Mouse (Mus musculus): Measurements from ENCODE around the gene Avil. TPM values are rescaled to one million over a fixed set of nuclear protein-coding genes. Genes with fewer than 3 reads are reported as not detected.

Avil gene
- total RNA-seq, 1 experiment from 2014 or later, result not detected

GRCm38 (mm10) chr10:127003806-127004205 lies 3.3 kb downstream of the Avil start:
- no peak for ATAC-seq (replicated peaks; ENCODE audit: low read depth, poor library complexity, severe bottlenecking)

- peak; percentile 81 for ATAC-seq (replicated peaks; ENCODE audit: low read depth, poor library complexity, severe bottlenecking)
These were observed 16.0 kb downstream of the Avil start for GRCm38 (mm10) chr10:127016488-127016887.

- ATAC-seq (replicated peaks; ENCODE audit: low read depth, poor library complexity, severe bottlenecking), result no peak
These were observed 16.6 kb downstream of the Avil start for GRCm38 (mm10) chr10:127017071-127017470.

- no peak for ATAC-seq (replicated peaks; ENCODE audit: low read depth, poor library complexity, severe bottlenecking)
These were observed 17.9 kb downstream of the Avil start for GRCm38 (mm10) chr10:127018422-127018821.

- ATAC-seq (replicated peaks; ENCODE audit: low read depth, poor library complexity, severe bottlenecking), result peak; percentile 94
These were observed 30.1 kb downstream of the Avil start, which contains the start of gene Tsfm for GRCm38 (mm10) chr10:127030336-127031296. Gene Tsfm, minus strand, starts transcription at chr10:127030840.

- no peak for ATAC-seq (replicated peaks; ENCODE audit: low read depth, poor library complexity, severe bottlenecking)
These were observed 32.8 kb downstream of the Avil start for GRCm38 (mm10) chr10:127033301-127033741.

- ATAC-seq (replicated peaks; ENCODE audit: low read depth, poor library complexity, severe bottlenecking), result no peak
These were observed 35.8 kb downstream of the Avil start for GRCm38 (mm10) chr10:127036273-127036672.

- ATAC-seq (replicated peaks; ENCODE audit: low read depth, poor library complexity, severe bottlenecking), result no peak
These were observed 37.1 kb downstream of the Avil start for GRCm38 (mm10) chr10:127037641-127038040.

GRCm38 (mm10) chr10:127040569-127041214 lies 40.2 kb downstream of the Avil start:
- ATAC-seq (replicated peaks; ENCODE audit: low read depth, poor library complexity, severe bottlenecking), result peak; percentile 28

GRCm38 (mm10) chr10:127041274-127041766 lies 40.8 kb downstream of the Avil start, which contains the start of the genes Mettl1 and Eef1akmt3:
Gene Mettl1, plus strand, starts transcription at chr10:127041414.
Gene Eef1akmt3, minus strand, starts transcription at chr10:127041513.
- peak; percentile 51 for ATAC-seq (replicated peaks; ENCODE audit: low read depth, poor library complexity, severe bottlenecking)

GRCm38 (mm10) chr10:127041774-127042338 lies 41.3 kb downstream of the Avil start:
- peak; percentile 84 for ATAC-seq (replicated peaks; ENCODE audit: low read depth, poor library complexity, severe bottlenecking)

GRCm38 (mm10) chr10:127042468-127043115 lies 42.1 kb downstream of the Avil start:
- no peak for ATAC-seq (replicated peaks; ENCODE audit: low read depth, poor library complexity, severe bottlenecking)

- no peak for ATAC-seq (replicated peaks; ENCODE audit: low read depth, poor library complexity, severe bottlenecking)
These were observed 42.7 kb downstream of the Avil start for GRCm38 (mm10) chr10:127043187-127043586.

- no peak for ATAC-seq (replicated peaks; ENCODE audit: low read depth, poor library complexity, severe bottlenecking)
These were observed 47.4 kb downstream of the Avil start, which contains the start of gene Cyp27b1 for GRCm38 (mm10) chr10:127047954-127048353. Gene Cyp27b1, plus strand, starts transcription at chr10:127048250.

GRCm38 (mm10) chr10:127048608-127049394 lies 48.3 kb downstream of the Avil start:
- ATAC-seq (replicated peaks; ENCODE audit: low read depth, poor library complexity, severe bottlenecking), result peak; percentile 8; the same call in 1 of the 2 replicates

- peak; percentile 24 for ATAC-seq (replicated peaks; ENCODE audit: low read depth, poor library complexity, severe bottlenecking)
These were observed 49.0 kb downstream of the Avil start for GRCm38 (mm10) chr10:127049395-127050118.

- peak; percentile 59 for ATAC-seq (replicated peaks; ENCODE audit: low read depth, poor library complexity, severe bottlenecking)
These were observed 49.6 kb downstream of the Avil start for GRCm38 (mm10) chr10:127050119-127050474.

- no peak for ATAC-seq (replicated peaks; ENCODE audit: low read depth, poor library complexity, severe bottlenecking)
These were observed 54.1 kb downstream of the Avil start for GRCm38 (mm10) chr10:127054646-127055045.
